Mouse (Mus musculus) intestine, embryonic 14.5 days (tissue): Measurements from ENCODE around the gene Nkg7. TPM values are rescaled to one million over a fixed set of nuclear protein-coding genes. Genes with fewer than 3 reads are reported as not detected.
"Not testable (repeated sequence)": the region's sequence is repeated elsewhere in the genome, so short reads cannot be mapped to it uniquely, and the experiment has no call there.

ENCODE experiments used
- ATAC-seq: fragments of 200-750 bp; cut with Nextera tagmentation; replicated peaks from 2 replicates; pipeline ENCODE4 v1.8.0; 2017; ENCODE audit warnings: low read depth, moderate number of reproducible peaks, moderate TSS enrichment, moderate library complexity; ENCODE audit not compliant: low FRiP score, low TSS enrichment
- DNase-seq: peaks from one replicate; pipeline ENCODE4 v3.0.0-alpha.2; 2018; ENCODE audit warnings: low spot score
- H3K27ac ChIP-seq: fragments of 300-500 bp; sonication (generic); 2 replicates; pipeline ENCODE4 v1.5.1; 2014; ENCODE audit warnings: low read depth, mild to moderate bottlenecking, control low read depth
- H3K27me3 ChIP-seq: fragments of 300-500 bp; sonication (generic); replicated peaks from 2 replicates; pipeline ENCODE4 v1.6.1; 2014; ENCODE audit warnings: low read length, control low read depth; ENCODE audit not compliant: control insufficient read depth, insufficient read depth
- H3K36me3 ChIP-seq: fragments of 300-500 bp; sonication (generic); 2 replicates; pipeline ENCODE4 v1.6.1; 2014; ENCODE audit warnings: low read length, control low read depth; ENCODE audit not compliant: control insufficient read depth, insufficient read depth
- H3K4me1 ChIP-seq: fragments of 300-500 bp; sonication (generic); replicated peaks from 2 replicates; pipeline ENCODE4 v1.6.1; 2014; ENCODE audit warnings: low read length, control low read depth, mixed read lengths; ENCODE audit not compliant: control insufficient read depth, insufficient read depth
- H3K4me2 ChIP-seq: fragments of 300-500 bp; sonication (generic); 2 replicates; pipeline ENCODE4 v1.6.1; 2014; ENCODE audit warnings: low read length
- H3K4me3 ChIP-seq: fragments of 300-500 bp; sonication (generic); 2 replicates; pipeline ENCODE4 v1.5.1; 2014; ENCODE audit warnings: low read depth, low read length, control low read depth, mixed read lengths
- H3K9ac ChIP-seq: fragments of 300-500 bp; sonication (generic); 2 replicates; pipeline ENCODE4 v1.6.1; 2014; ENCODE audit warnings: mild to moderate bottlenecking, low read length
- H3K9me3 ChIP-seq: fragments of 300-500 bp; sonication (generic); 2 replicates; pipeline ENCODE4 v1.6.1; 2016; ENCODE audit warnings: low read length, control low read depth; ENCODE audit not compliant: control insufficient read depth
- WGBS: fragments of 180-500 bp; shearing (Covaris S2); extraction: QIAGEN DNeasy Blood & Tissue Kit; methylation state at CpG from one replicate; pipeline ENCODE4 v1.1.7; 2014; 5-methylcytosine and 5-hydroxymethylcytosine counted together
- polyA plus RNA-seq: library from polyadenylated mRNA; unstranded; fragments of >200 nt; fragmentation: Nextera tagmentation; extraction: Ambion mirVana; gene quantifications from 2 replicates; pipeline ENCODE4 v1.2.1, GENCODE M21; 2014

Gene Nkg7
- polyA plus RNA-seq: 2.8 and 3.4 TPM in 2 replicates

GRCm38 (mm10) chr7:43436341-43437255 is at the start of gene Nkg7:
Nkg7 (plus strand) TSS chr7:43437073.
- no peaks in the 10 kb centered on the region for H3K4me1 ChIP-seq
- no peak within 1 kb of the TSS for H3K4me2 ChIP-seq
- ATAC-seq: no peak
- no peak within 1 kb of the TSS for H3K4me3 ChIP-seq
- no peak for DNase-seq
- 73% methylated on average over 10 of the region's 10 CpGs for WGBS
- H3K9ac ChIP-seq: no peak within 1 kb of the TSS
- H3K27ac ChIP-seq: no peak within 1 kb of the TSS
- H3K9me3 ChIP-seq: no peaks in the 10 kb centered on the region
- H3K27me3 ChIP-seq: no peaks in the 10 kb centered on the region
- H3K36me3 ChIP-seq: no peaks in the 10 kb centered on the region

- H3K27me3 ChIP-seq: no peaks in the 10 kb centered on the region
- H3K36me3 ChIP-seq: no peaks in the 10 kb centered on the region
- no peak overlapping the region for H3K4me3 ChIP-seq
- H3K4me1 ChIP-seq: no peaks in the 10 kb centered on the region
- H3K4me2 ChIP-seq: no peak overlapping the region
- no peak for ATAC-seq
- 75% methylated on average over 8 of the region's 8 CpGs for WGBS
- no peak overlapping the region for H3K27ac ChIP-seq
- H3K9me3 ChIP-seq: no peaks in the 10 kb centered on the region
- no peak for DNase-seq
- H3K9ac ChIP-seq: no peak overlapping the region
These were observed 44.3 kb upstream of the Nkg7 start for GRCm38 (mm10) chr7:43392349-43393121.

- ATAC-seq: no peak
These were observed 37.4 kb upstream of the Nkg7 start for GRCm38 (mm10) chr7:43399501-43399900.

GRCm38 (mm10) chr7:43402718-43403117 is 34.2 kb upstream of the Nkg7 start:
- H3K27ac ChIP-seq: no peak overlapping the region
- H3K27me3 ChIP-seq: no peaks in the 10 kb centered on the region
- H3K4me2 ChIP-seq: no peak overlapping the region
- H3K9ac ChIP-seq: no peak overlapping the region
- DNase-seq (no peak), ATAC-seq (no peak)
- H3K9me3 ChIP-seq: no peaks in the 10 kb centered on the region
- 22% methylated on average over 2 of the region's 2 CpGs for WGBS
- no peaks in the 10 kb centered on the region for H3K36me3 ChIP-seq
- no peaks in the 10 kb centered on the region for H3K4me1 ChIP-seq
- H3K4me3 ChIP-seq: no peak overlapping the region

More at GRCm38 (mm10) chr7:43399501-43399900, 37.4 kb upstream of the Nkg7 start:
- Histone ChIP-seq H3K36me3 (no peaks in the 10 kb centered on the region), H3K4me1 (no peaks in the 10 kb centered on the region), H3K27ac (no peak overlapping the region), H3K4me3 (no peak overlapping the region), H3K9me3 (no peaks in the 10 kb centered on the region), H3K4me2 (no peak overlapping the region), H3K27me3 (no peaks in the 10 kb centered on the region), H3K9ac (no peak overlapping the region)
- WGBS: 86% methylated on average over 2 of the region's 2 CpGs
- no peak for DNase-seq

- H3K4me1 ChIP-seq: no peaks in the 10 kb centered on the region
- WGBS: 81% methylated on average over 3 of the region's 3 CpGs
- no peaks in the 10 kb centered on the region for H3K36me3 ChIP-seq
- no peaks in the 10 kb centered on the region for H3K9me3 ChIP-seq
- ATAC-seq (no peak), DNase-seq (no peak)
- H3K9ac ChIP-seq: no peak overlapping the region
- no peak overlapping the region for H3K4me3 ChIP-seq
- H3K27ac ChIP-seq: no peak overlapping the region
- no peak overlapping the region for H3K4me2 ChIP-seq
- H3K27me3 ChIP-seq: no peaks in the 10 kb centered on the region
These were observed 29.3 kb upstream of the Nkg7 start for GRCm38 (mm10) chr7:43407573-43407972.

- Histone ChIP-seq H3K9me3 (no peaks in the 10 kb centered on the region), H3K4me2 (no peak within 1 kb of the TSS), H3K27me3 (no peaks in the 10 kb centered on the region), H3K27ac (no peak within 1 kb of the TSS), H3K4me3 (no peak within 1 kb of the TSS), H3K36me3 (no peaks in the 10 kb centered on the region), H3K9ac (no peak within 1 kb of the TSS), H3K4me1 (no peaks in the 10 kb centered on the region)
- DNase-seq (no peak), ATAC-seq (no peak)
- WGBS: 61% methylated on average over 4 of the region's 4 CpGs
These were observed 28.7 kb upstream of the Nkg7 start, which contains the start of gene Siglecg for GRCm38 (mm10) chr7:43408131-43408553. Siglecg (plus strand) TSS chr7:43408204.

GRCm38 (mm10) chr7:43409084-43409483 is 27.8 kb upstream of the Nkg7 start:
- H3K9me3 ChIP-seq: no peaks in the 10 kb centered on the region
- no peaks in the 10 kb centered on the region for H3K4me1 ChIP-seq
- H3K4me3 ChIP-seq: no peak overlapping the region
- no peak overlapping the region for H3K27ac ChIP-seq
- no peaks in the 10 kb centered on the region for H3K36me3 ChIP-seq
- no peaks in the 10 kb centered on the region for H3K27me3 ChIP-seq
- 86% methylated on average over 3 of the region's 3 CpGs for WGBS
- no peak for ATAC-seq
- H3K9ac ChIP-seq: no peak overlapping the region
- H3K4me2 ChIP-seq: no peak overlapping the region
- DNase-seq: no peak

GRCm38 (mm10) chr7:43411724-43412123 is 25.1 kb upstream of the Nkg7 start:
- H3K36me3 ChIP-seq, H3K9ac ChIP-seq, H3K4me1 ChIP-seq, H3K27me3 ChIP-seq, H3K27ac ChIP-seq, DNase-seq, H3K9me3 ChIP-seq, H3K4me3 ChIP-seq, H3K4me2 ChIP-seq, ATAC-seq: not testable (repeated sequence)
- 25% methylated on average over 3 of the region's 4 CpGs for WGBS
